Mouse (Mus musculus) liver (tissue): Measurements from ENCODE around the gene Rab11b.
A peak's percentile ranks its signal among the peaks of the same experiment; 100 is the strongest.

Experiments
- DNase-seq: peaks from one replicate; pipeline ENCODE4 v3.0.0-alpha.2; 2020; ENCODE audit warnings: mixed read lengths

Rab11b gene

GRCm38 (mm10) chr17:33760255-33761165 is at the start of gene Rab11b:
Gene Rab11b (minus strand): TSS chr17:33760530.
- DNase-seq: peak; percentile 99

DNA sequence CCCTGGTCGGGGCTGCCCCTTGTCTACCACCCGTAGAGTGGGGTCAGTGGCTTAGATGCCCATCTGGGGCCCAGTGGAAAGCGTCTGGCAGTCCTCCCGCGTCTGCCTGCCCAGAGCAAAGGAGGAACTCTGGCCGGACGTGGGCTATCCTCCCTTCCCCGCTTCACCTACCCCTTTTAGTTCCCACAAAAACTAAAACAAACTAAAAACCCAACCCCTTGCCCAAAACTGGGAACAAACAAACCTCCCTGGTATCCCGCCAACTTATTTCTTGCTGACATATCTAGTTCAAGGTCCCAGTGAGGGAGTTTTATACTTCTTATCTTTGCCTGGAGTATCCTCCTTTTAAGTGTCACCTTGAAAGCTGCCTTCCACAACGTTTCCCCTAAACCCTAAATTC is 47.9 kb upstream of the Rab11b start:
- DNase-seq: no peak

GRCm38 (mm10) chr17:33807181-33807888 is 47.0 kb upstream of the Rab11b start:
- no peak for DNase-seq

GRCm38 (mm10) chr17:33804745-33805144 is 44.4 kb upstream of the Rab11b start:
- no peak for DNase-seq

- DNase-seq: no peak
Measured at GRCm38 (mm10) chr17:33804205-33804604, 43.9 kb upstream of the Rab11b start.

GRCm38 (mm10) chr17:33802221-33802620 is 41.9 kb upstream of the Rab11b start:
- DNase-seq: no peak

- no peak for DNase-seq
Measured at GRCm38 (mm10) chr17:33799277-33799676, 38.9 kb upstream of the Rab11b start.

DNA sequence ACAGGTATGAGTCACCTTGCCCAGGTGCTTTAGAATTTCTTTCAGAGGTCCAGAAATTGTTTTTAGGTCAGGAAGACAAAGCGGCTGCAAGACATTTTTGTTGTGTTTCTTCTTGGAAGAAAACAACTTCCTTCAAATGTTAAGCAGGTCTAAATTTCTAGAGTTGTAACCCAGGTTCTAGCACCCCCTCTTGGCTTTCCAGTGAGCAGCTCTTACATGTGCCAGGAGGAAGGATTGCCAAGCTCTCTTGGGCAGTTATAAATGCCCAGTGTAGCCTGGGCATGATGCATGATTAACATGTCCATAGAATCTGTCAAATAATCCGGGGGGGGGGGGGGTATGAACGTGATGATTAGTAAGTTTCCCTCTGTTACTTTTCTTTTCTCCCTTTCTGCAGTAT is 38.0 kb upstream of the Rab11b start:
- no peak for DNase-seq

DNA sequence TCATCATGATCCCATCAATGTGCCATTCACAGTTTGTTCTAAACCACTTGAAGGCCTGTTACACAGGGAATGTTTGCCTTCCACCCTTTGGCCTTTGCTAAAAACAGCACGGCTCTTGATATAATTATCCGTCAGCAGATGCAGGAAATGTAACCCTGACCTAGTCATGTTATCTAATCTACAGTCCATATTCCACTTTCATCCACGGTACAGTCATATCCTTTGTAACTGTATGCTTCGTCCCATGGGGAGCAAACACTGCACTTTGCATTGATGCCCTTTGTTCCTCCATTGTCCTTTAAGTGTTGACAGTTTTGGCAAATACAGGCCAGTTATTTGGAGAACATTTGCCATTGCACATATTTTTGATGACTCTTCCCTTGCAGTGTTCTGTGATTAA is 28.4 kb upstream of the Rab11b start:
- DNase-seq: no peak

- DNase-seq: no peak
Measured at GRCm38 (mm10) chr17:33786375-33786774, 26.0 kb upstream of the Rab11b start.

DNA sequence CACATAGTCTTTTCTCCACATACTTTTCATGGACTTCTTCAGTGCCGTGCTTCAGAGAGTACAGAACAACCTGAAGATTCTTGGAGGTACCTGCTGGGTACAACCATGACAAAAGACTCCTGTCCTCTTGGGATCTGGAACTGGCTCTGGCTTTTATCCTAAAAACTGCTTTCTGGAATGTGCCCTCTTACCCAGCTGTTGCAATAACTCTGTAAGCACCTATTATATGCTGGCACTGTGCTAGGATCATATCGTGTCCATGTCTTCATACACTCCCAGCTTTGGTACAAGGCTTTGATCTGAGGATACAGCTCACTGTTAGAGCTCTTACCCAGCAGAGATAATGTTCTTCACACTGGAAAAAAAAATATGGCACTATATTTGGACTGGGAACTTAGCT is 24.6 kb upstream of the Rab11b start:
- DNase-seq: no peak

GRCm38 (mm10) chr17:33783408-33783807 is 23.1 kb upstream of the Rab11b start:
- no peak for DNase-seq

DNA sequence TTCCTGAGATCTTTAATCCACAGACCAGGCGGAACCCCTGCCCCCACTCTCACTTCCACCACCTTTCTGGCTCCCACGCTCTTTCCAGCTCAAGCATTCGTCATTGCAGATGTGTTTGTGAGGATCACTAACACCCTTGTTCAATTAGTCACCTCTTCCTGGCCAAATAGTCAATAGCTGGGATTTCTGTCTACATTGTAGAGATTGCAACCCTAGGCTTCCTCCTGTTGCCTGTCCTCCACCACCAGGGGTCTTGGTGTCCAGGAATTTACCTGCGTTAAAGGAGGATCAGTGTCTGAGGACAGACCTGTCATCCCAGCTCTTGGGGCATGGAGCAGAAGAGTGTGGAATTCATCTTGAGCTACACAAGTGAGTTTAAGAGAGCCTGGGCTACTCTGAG is 21.7 kb upstream of the Rab11b start:
- no peak for DNase-seq

GRCm38 (mm10) chr17:33781124-33781977 is 21.0 kb upstream of the Rab11b start, which contains the start of gene Angptl4:
Gene Angptl4 (minus strand): TSS chr17:33781830.
- DNase-seq: peak; percentile 78

DNA sequence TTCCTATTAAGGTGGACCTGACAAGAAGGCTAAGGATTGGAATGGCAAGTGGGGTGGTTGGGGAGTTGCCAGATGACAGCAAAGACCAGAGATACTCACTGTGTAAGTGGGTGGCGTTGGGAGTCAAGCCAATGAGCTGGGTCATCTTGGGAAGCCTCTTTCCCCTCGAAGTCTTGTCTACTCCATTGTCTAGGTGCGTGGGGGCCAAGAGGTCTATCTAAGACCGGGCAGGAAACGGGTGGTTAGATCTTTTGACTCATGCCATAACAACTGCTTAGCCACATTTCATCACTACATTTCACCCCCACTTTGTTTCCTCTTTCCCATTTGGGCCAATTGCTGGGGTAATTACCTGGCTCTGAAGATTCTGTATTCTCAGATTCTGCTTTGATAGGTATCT is 20.1 kb upstream of the Rab11b start:
- no peak for DNase-seq

GRCm38 (mm10) chr17:33779967-33780295 is 19.6 kb upstream of the Rab11b start:
- no peak for DNase-seq

DNA sequence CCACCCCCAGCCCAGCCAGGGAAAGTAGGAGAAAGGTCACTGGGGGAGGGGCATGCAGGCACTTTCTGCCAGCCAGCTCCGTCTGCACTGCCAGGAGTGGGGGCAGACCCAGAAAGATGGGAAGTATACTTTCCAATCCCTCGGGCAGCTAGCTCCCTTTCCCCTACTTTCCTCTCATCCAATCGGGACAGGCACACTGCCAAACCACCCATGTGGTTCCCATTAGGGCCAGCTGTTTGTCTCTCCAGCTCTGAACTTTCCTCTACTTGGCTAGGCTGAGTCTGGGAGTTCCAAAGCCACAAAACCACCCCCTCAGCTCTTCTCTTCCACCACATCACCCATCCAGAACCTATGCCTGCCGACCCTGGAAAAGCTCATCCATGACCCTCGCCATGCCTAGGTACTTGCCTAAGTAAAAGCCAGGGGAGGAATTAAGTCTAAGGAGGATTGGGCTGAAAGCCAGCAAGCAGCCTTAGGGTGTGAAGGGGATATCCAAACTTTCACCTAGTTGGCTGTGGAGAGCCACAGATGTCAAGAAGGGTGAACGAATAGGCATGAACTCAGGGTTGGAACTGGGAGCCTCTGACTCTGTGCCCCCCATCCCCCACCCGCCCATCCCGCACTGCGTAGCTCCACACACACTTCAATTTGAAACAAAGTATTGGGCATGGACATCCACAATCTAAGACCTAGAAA is 19.1 kb upstream of the Rab11b start:
- DNase-seq: peak; percentile 57

GRCm38 (mm10) chr17:33775287-33775686 is 15.0 kb upstream of the Rab11b start:
- DNase-seq: no peak

- no peak for DNase-seq
Measured at GRCm38 (mm10) chr17:33774573-33775155, 14.3 kb upstream of the Rab11b start.

GRCm38 (mm10) chr17:33773871-33774572 is 13.7 kb upstream of the Rab11b start:
- no peak for DNase-seq

GRCm38 (mm10) chr17:33773426-33773825 is 13.1 kb upstream of the Rab11b start:
- no peak for DNase-seq
